Mouse (Mus musculus): ENCODE measurements at regions not wholly inside any gene's neighbourhood (a gene's known extent, or its start where the extent isn't known, plus 50 kb on each side); places are given as distances from the start of the nearest gene placed in this dataset.

DNA sequence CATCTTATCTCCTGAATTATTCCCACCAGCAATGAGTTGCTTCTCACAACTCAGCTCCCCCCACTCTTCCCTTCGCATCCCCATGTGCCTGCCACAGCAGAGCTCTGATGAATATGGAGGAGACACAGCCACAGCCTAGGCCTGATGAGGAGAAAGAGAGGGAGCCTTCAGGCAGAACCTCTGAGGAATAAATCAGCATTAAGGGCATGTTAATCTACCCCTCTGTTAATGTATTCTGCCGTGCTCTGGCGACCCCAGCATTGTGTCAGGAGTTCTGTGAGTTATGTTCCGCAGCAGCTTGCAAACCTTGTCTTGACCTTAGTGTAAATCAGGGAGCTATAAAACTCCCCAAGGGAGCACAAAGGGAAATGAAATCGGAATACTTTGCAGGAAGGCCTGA, 104.0 kb upstream of the Nsun2 start:
- DNase-seq (ENCODE audit: inconsistent ontology term), result no peak

DNA sequence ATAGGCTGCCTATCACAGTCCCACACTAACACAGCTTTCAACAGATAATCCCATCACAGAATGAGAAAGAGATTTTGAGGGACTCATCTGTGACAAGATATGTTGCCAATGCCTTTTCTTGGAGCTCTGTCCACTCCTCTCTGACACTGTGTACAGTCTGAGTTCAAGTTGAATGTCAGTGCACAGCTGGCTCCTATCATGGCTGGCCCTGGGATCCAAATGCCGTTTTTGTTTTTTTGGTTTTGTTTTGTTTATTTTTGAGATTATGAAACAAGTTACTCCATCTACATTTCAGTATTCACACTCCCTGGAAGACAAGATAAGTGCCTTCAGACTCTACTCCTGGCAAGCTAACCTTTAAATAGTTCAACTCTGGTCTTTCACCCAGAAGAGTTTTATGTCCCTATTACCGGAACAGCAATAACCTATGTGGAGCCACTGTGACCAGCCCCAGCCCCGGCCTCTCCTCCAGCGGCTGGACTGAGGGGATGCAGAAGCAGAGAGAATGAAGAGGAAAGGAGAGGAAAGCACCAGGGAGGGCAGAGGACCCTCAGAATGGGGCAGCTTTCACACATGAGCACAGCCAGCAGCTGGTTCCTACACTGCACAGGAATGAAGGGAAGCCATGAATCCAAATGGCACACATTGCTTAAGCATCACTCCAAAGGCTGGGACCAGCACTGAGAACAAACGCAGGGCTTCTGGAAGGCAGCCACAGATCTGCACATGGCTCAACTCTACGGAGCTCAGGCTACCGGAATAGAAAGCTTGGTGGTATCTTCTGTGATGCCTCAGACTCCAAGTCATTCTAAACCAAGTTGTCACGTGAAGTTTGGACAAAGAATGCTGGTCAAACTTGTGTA, 99.9 kb upstream of the Nsun2 start:
- peak; percentile 8 for DNase-seq (ENCODE audit: inconsistent ontology term)

GRCm38 (mm10) chr13:69439486-69439885, 94.1 kb upstream of the Nsun2 start:
- DNase-seq (ENCODE audit: inconsistent ontology term), result no peak

DNA sequence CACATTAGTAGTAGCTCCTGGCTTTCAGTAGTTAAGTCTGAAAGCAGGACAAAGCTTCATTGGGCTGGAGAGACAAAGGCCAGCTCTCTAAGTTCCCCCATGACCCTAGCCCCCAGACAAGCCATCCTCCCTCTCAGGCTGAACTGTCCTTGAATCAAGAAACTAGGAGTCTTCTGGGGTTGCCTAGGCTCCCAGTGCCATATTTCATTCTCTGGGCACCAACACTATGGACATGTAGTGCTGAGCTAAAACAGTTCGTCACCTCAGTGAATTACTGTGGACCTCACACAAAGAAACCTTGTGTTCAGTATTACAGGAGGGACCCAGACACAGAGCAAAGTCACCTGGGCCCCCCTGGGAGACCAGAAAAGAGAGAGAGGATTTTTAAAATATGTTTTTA, 91.7 kb upstream of the Nsun2 start:
- no peak for DNase-seq (ENCODE audit: inconsistent ontology term)

- no peak for DNase-seq (ENCODE audit: inconsistent ontology term)
Measured at GRCm38 (mm10) chr13:69445611-69446010, 87.9 kb upstream of the Nsun2 start.

Data from Muller cell, postnatal 12 days (primary cell).